Mouse (Mus musculus): ENCODE results near the gene Olfr54.
"Not testable (repeated sequence)": the region's sequence is repeated elsewhere in the genome, so short reads cannot be mapped to it uniquely, and the experiment has no call there.

Olfr54 gene

GRCm38 (mm10) chr11:51013936-51014335 is at the start of gene Olfr54:
Olfr54 (plus strand) TSS chr11:51014236.
- ATAC-seq (ENCODE audit: insufficient number of reproducible peaks, low FRiP score, low TSS enrichment), result no peak

- ATAC-seq (ENCODE audit: insufficient number of reproducible peaks, low FRiP score, low TSS enrichment), result no peak
These were observed 49.1 kb upstream of the Olfr54 start for GRCm38 (mm10) chr11:50964886-50965285.

DNA sequence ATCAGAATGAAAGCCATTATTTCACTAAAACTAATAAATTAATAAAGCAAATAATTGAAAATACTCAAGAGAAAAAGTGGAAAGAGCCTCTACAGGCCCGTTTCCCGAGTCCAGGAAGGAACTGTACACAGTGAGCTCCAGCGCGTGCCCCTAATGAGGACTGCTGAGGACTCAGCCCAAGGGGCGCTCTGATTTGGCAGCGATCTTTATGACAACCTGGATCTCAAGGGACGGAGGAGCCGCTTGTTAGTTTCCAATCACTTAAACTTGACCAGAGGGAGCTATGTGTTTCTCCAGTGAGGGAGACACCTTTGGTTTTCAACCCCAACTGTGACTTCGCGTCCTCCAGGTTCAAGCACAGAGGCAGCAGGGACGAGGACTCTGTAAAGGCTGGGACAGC is 47.8 kb upstream of the Olfr54 start, which contains the start of gene Olfr1378:
TSS of gene Olfr1378 (plus strand) at position 301 of the 400 bp plus-strand sequence.
- no peak for ATAC-seq (ENCODE audit: insufficient number of reproducible peaks, low FRiP score, low TSS enrichment)

DNA sequence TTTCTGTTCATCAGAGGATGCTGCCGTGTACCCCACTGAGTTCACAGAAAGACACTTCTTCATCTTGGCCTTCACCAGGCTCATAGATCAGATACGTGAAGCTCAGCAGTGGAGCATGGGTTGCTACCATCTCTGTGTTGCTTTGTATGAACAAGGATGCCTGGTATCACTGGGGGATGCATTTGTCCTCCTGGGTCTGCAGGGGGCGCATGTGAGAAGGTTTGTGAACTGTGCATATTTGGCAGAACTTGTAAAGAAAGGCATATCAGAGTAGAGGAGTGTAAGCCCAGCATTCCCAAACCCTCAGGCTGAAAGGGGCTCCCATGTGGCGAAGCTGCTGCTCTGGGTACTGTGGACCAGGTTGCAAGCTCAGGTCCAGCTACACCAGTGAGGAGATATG is 36.8 kb upstream of the Olfr54 start:
- ATAC-seq (ENCODE audit: insufficient number of reproducible peaks, low FRiP score, low TSS enrichment), result no peak

- ATAC-seq (ENCODE audit: insufficient number of reproducible peaks, low FRiP score, low TSS enrichment), result no peak
These were observed 32.4 kb upstream of the Olfr54 start, which contains the start of gene Olfr1377 for GRCm38 (mm10) chr11:50981667-50982066. Olfr1377 (plus strand) TSS chr11:50981967.

- ATAC-seq (ENCODE audit: insufficient number of reproducible peaks, low FRiP score, low TSS enrichment), result no peak
These were observed 10.7 kb upstream of the Olfr54 start, which contains the start of gene Olfr51 for GRCm38 (mm10) chr11:51003296-51003695. Olfr51 (plus strand) TSS chr11:51003596.

- no peak for ATAC-seq (ENCODE audit: insufficient number of reproducible peaks, low FRiP score, low TSS enrichment)
These were observed 2.2 kb upstream of the Olfr54 start for GRCm38 (mm10) chr11:51011821-51012220.

GRCm38 (mm10) chr11:51016341-51016740 is 2.3 kb downstream of the Olfr54 start:
- no peak for ATAC-seq (ENCODE audit: insufficient number of reproducible peaks, low FRiP score, low TSS enrichment)

- ATAC-seq (ENCODE audit: insufficient number of reproducible peaks, low FRiP score, low TSS enrichment), result not testable (repeated sequence)
These were observed 12.8 kb downstream of the Olfr54 start for GRCm38 (mm10) chr11:51026811-51027210.

DNA sequence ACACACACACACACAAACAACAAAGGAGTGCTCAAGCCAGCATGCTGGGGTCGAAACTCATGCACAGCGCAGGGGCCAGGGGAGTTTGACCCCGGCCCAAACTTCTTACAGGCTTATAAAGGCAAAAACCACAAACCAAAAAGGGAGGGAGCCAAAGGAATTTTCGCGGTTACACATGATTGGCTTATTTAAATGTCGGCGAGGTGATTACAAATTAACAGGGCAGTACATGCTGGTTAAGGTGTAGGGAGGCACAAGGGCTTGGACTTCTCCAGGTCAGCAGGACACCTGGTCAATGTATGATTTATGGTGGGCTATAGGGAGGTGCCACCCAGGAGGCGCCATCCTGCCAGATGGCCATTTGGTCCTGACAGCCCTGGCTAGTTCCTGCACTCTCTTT is 15.3 kb downstream of the Olfr54 start:
- not testable (repeated sequence) for ATAC-seq (ENCODE audit: insufficient number of reproducible peaks, low FRiP score, low TSS enrichment)

- no peak for ATAC-seq (ENCODE audit: insufficient number of reproducible peaks, low FRiP score, low TSS enrichment)
These were observed 16.2 kb downstream of the Olfr54 start for GRCm38 (mm10) chr11:51030225-51030624.

- ATAC-seq (ENCODE audit: insufficient number of reproducible peaks, low FRiP score, low TSS enrichment), result no peak
These were observed 18.8 kb downstream of the Olfr54 start for GRCm38 (mm10) chr11:51032851-51033250.

GRCm38 (mm10) chr11:51034141-51034540 is 20.1 kb downstream of the Olfr54 start:
- ATAC-seq (ENCODE audit: insufficient number of reproducible peaks, low FRiP score, low TSS enrichment), result not testable (repeated sequence)

GRCm38 (mm10) chr11:51035951-51036350 is 21.9 kb downstream of the Olfr54 start:
- ATAC-seq (ENCODE audit: insufficient number of reproducible peaks, low FRiP score, low TSS enrichment), result no peak

DNA sequence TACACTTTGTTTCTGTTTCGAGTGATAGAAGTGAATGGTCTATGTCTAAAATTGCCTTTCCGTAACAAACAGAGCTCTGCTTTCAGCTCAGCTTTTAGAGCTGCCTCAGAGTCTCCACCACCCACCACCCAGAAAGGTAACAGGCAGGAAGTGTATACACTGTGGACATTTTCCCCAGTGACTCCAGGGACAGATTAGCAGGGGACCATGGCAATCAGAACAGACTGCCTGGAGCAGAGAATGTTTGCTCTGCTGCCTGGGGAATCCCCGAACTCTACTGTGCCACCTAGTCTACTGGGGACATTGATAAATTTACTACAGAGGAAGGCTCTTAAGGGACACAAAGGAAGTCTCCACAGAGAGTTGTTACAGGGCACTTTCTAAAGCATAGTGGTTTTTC is 30.7 kb downstream of the Olfr54 start:
- ATAC-seq (ENCODE audit: insufficient number of reproducible peaks, low FRiP score, low TSS enrichment), result not testable (repeated sequence)

- not testable (repeated sequence) for ATAC-seq (ENCODE audit: insufficient number of reproducible peaks, low FRiP score, low TSS enrichment)
These were observed 33.8 kb downstream of the Olfr54 start, which contains the start of gene Olfr1375 for GRCm38 (mm10) chr11:51047809-51048208. Olfr1375 (plus strand) TSS chr11:51048109.

DNA sequence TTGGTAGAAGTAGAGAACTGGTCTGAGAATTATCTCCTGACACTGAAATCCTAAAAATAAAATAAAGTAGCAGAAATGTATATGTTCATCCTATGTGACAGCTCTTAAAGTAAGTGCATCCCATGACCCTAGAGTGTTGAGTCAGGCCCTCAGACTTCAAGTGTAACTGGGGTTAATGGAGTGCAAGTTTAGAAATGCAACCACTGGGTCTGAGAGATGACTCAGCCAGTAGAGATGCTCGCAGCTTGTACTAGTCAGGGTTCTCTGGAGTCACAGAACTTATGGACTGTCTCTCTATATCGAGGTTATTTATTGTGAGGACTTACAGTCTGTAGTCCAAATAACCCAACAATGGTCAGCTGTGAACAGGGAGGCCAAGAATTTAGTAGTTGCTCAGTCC is 37.6 kb downstream of the Olfr54 start:
- ATAC-seq (ENCODE audit: insufficient number of reproducible peaks, low FRiP score, low TSS enrichment), result no peak

DNA sequence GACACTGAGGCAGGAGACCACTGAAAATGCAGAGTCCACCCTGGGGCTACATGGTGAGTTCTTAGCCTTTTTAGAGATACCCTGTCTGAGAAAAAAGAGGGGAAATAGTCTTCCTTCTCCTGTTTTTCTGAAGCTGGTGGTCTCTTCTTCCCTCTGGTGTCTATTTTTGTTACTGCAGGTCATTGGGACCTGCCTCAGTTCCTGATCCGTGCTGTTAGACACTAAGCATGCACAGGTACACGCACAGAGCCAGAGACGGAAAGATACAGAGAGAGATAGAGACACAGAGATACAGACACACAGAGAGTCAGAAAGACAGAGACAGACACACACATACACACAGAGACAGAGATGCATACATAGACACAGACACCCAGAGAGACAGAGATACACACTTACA is 39.2 kb downstream of the Olfr54 start:
- ATAC-seq (ENCODE audit: insufficient number of reproducible peaks, low FRiP score, low TSS enrichment), result no peak

GRCm38 (mm10) chr11:51059151-51059571 is 45.1 kb downstream of the Olfr54 start, which contains the start of gene Zfp354a:
Zfp354a (plus strand) TSS chr11:51059257.
- peak; percentile 90 for ATAC-seq (ENCODE audit: insufficient number of reproducible peaks, low FRiP score, low TSS enrichment)

DNA sequence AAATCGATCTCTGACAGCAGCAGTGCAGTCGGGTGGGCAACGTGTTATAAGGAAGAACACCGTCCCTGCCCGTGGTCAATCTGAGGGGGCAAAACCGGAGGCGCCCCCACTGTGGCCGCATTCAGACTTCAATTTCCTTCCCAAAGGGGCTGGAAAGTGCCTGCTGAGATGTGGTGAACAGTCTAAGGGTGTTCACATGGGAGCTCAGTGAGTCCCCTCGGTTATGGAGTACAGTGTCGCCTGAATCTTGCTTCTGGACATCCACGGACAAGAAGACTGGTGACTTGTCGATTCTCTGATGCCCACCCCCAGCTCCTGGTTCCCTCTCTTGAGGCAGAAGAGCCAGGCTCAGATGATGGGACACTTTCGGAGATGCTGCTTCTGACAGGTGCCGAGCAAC is 45.6 kb downstream of the Olfr54 start:
- 0 out of 2 replicates have a peak, but pooled peaks have one; percentile 1 for ATAC-seq (ENCODE audit: insufficient number of reproducible peaks, low FRiP score, low TSS enrichment)

GRCm38 (mm10) chr11:51060981-51061380 is 46.9 kb downstream of the Olfr54 start:
- no peak for ATAC-seq (ENCODE audit: insufficient number of reproducible peaks, low FRiP score, low TSS enrichment)

DNA sequence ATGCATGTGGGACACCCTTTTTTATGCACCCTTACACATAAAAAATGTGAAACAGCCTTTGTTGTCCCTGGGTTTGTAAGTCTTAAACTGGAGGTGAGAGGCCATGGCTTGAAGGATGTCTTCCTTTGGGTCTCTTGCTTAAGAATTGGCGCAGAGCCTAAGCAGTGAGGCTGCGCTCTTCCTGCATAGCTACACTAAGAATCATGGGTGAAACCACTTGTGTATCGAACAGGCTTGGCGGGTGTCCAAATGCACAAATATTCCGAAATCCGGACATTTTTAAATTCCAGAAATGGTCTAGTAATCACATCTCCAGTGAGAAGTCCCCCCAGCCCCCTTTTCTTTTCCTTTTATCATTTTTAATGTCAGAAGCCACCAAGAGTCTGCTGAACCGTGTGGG is 49.2 kb downstream of the Olfr54 start:
- no peak for ATAC-seq (ENCODE audit: insufficient number of reproducible peaks, low FRiP score, low TSS enrichment)

Data from cerebellum, adult (tissue).